Mouse (Mus musculus) erythroblast, embryonic 14.5 days (primary cell): ENCODE results near the gene Dock1.

Experiments
- GATA1 ChIP-seq: IDR thresholded peaks from 2 replicates; pipeline ENCODE4 v1.6.1; 2012; ENCODE audit warnings: low read length, inconsistent platforms, mixed read lengths
- TAL1 ChIP-seq: IDR thresholded peaks from 3 replicates; pipeline ENCODE4 v1.6.1; 2012; ENCODE audit warnings: low read length, inconsistent platforms, mixed read lengths

- TF ChIP-seq TAL1, result no peak
- TF ChIP-seq GATA1, result no peak
These were observed 406.4 kb downstream of the Dock1 start for GRCm38 (mm10) chr7:135076904-135077303.
